Mouse (Mus musculus): ENCODE results near the gene Rars2. TPM values are rescaled to one million over a fixed set of nuclear protein-coding genes. Genes with fewer than 3 reads are reported as not detected.

Gene Rars2
- polyA plus RNA-seq, 1 experiment from 2014 or later = 67.5 TPM

DNA sequence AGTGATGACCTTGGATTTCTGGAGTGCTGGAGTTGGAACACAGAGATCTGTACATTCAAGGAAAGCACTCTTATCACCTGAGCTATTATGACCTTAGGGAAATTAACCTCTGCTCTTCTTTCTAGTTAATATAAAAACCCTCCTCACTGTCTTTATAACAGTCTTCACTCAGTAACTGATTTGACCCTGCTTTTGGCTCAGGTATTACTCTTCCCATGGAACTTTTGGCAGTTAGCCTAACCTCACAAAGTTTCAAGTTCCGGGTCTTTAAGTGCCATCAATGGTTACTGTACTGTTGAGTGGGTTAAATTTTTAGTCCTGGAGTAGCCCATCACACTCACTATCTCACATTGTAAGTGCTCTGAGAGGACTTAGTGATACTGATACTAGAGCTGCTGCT lies 15.2 kb downstream of the Rars2 start:
- H3K36me3 ChIP-seq (ENCODE audit: control insufficient read depth, insufficient read depth, low read length) = peaks cover 39% of the 10 kb centered on the region
- no peak overlapping the region for H3K4me3 ChIP-seq (ENCODE audit: low read depth, low read length)
- H3K9me3 ChIP-seq (ENCODE audit: control insufficient read depth, low read depth, low read length) = no peaks in the 10 kb centered on the region
- H3K9ac ChIP-seq (replicated peaks; ENCODE audit: low read depth, low read length) = no peak overlapping the region
- ATAC-seq (ENCODE audit: insufficient number of reproducible peaks, insufficient read depth, low FRiP score, low read depth) = no peak
- H3K4me2 ChIP-seq (replicated peaks; ENCODE audit: low read depth, low read length) = no peak overlapping the region
- 83% methylated on average over 1 of the region's 1 CpGs for WGBS
- H3K27ac ChIP-seq (ENCODE audit: low read length) = no peak overlapping the region
- no peaks in the 10 kb centered on the region for H3K27me3 ChIP-seq (ENCODE audit: control insufficient read depth, insufficient read depth, low read length)
- no peaks in the 10 kb centered on the region for H3K4me1 ChIP-seq (ENCODE audit: control insufficient read depth, insufficient read depth, low read length)

DNA sequence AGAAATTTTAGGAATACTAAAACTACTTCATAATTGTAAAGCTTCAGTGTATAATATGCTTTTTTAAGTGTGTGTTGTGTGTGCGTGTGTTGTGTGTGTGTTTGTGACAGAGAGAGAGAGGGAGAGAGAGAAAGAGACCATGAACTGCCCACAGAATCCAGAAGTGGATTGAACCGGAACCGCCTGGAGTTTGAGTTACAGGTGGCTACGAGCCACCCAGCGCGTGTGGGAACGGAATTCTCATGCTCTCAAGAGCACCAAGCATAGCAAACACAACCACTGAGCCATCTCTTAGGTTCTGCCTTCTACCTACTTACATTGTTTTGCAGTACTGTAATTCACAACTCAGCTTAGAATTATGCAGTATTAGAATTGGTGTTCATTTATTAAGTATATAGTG lies 19.4 kb downstream of the Rars2 start:
- H3K4me1 ChIP-seq (ENCODE audit: control insufficient read depth, insufficient read depth, low read length) = no peaks in the 10 kb centered on the region
- H3K4me2 ChIP-seq (replicated peaks; ENCODE audit: low read depth, low read length) = no peak overlapping the region
- H3K9me3 ChIP-seq (ENCODE audit: control insufficient read depth, low read depth, low read length) = no peaks in the 10 kb centered on the region
- no peak overlapping the region for H3K9ac ChIP-seq (replicated peaks; ENCODE audit: low read depth, low read length)
- H3K4me3 ChIP-seq (ENCODE audit: low read depth, low read length) = no peak overlapping the region
- no peak overlapping the region for H3K27ac ChIP-seq (ENCODE audit: low read length)
- ATAC-seq (ENCODE audit: insufficient number of reproducible peaks, insufficient read depth, low FRiP score, low read depth) = no peak
- peaks cover 29% of the 10 kb centered on the region for H3K36me3 ChIP-seq (ENCODE audit: control insufficient read depth, insufficient read depth, low read length)
- WGBS = 94% methylated on average over 7 of the region's 7 CpGs
- no peaks in the 10 kb centered on the region for H3K27me3 ChIP-seq (ENCODE audit: control insufficient read depth, insufficient read depth, low read length)

DNA sequence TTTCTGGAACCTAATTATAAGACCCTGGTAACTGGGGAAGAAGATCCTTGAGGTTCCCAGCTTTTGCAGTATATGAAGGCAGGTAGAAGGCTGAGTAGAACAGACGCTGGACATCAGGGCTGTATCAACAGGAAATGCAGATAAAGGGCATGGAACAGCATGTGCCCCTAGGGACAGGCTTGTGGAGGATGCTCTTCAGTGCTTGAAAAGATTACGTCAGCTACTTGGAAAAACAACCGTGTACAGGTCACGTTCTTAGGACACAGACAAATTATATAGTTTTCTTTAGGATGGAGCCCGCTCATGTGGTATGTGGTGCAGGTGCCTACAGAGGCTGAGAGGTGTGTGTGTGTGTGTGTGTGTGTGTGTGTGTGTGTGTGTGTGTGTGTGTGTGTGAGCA lies 21.3 kb downstream of the Rars2 start:
- no peak overlapping the region for H3K27ac ChIP-seq (ENCODE audit: low read length)
- H3K9ac ChIP-seq (replicated peaks; ENCODE audit: low read depth, low read length) = no peak overlapping the region
- H3K4me1 ChIP-seq (ENCODE audit: control insufficient read depth, insufficient read depth, low read length) = no peaks in the 10 kb centered on the region
- no peaks in the 10 kb centered on the region for H3K9me3 ChIP-seq (ENCODE audit: control insufficient read depth, low read depth, low read length)
- ATAC-seq (ENCODE audit: insufficient number of reproducible peaks, insufficient read depth, low FRiP score, low read depth) = no peak
- H3K27me3 ChIP-seq (ENCODE audit: control insufficient read depth, insufficient read depth, low read length) = no peaks in the 10 kb centered on the region
- WGBS = 81% methylated on average over 5 of the region's 5 CpGs
- no peak overlapping the region for H3K4me2 ChIP-seq (replicated peaks; ENCODE audit: low read depth, low read length)
- H3K36me3 ChIP-seq (ENCODE audit: control insufficient read depth, insufficient read depth, low read length) = peaks cover 22% of the 10 kb centered on the region
- H3K4me3 ChIP-seq (ENCODE audit: low read depth, low read length) = no peak overlapping the region

DNA sequence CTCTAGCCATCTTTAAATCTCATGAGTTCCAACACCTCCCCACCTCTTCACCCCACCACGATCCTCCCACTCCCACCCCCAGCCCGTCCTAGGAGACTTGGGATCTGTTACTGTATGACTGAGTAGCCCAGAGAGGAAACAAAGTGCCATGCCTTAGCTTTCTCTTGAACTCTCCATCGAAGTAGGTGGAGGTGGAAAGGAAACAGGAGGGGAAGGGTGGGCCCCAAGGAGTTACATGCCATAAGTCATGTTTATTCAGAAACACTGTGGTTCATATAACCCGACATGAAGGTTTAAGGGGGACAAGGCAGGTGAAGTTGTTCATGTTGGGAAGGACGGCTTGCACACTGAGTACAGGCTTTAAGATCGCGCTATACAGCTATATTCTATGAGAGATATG lies 22.6 kb downstream of the Rars2 start:
- no peak overlapping the region for H3K4me3 ChIP-seq (ENCODE audit: low read depth, low read length)
- H3K27ac ChIP-seq (ENCODE audit: low read length) = no peak overlapping the region
- ATAC-seq (ENCODE audit: insufficient number of reproducible peaks, insufficient read depth, low FRiP score, low read depth) = no peak
- H3K27me3 ChIP-seq (ENCODE audit: control insufficient read depth, insufficient read depth, low read length) = no peaks in the 10 kb centered on the region
- 84% methylated on average over 7 of the region's 7 CpGs for WGBS
- H3K4me1 ChIP-seq (ENCODE audit: control insufficient read depth, insufficient read depth, low read length) = no peaks in the 10 kb centered on the region
- H3K36me3 ChIP-seq (ENCODE audit: control insufficient read depth, insufficient read depth, low read length) = peaks cover 18% of the 10 kb centered on the region; the same call in 1 of the 2 replicates
- no peak overlapping the region for H3K4me2 ChIP-seq (replicated peaks; ENCODE audit: low read depth, low read length)
- H3K9me3 ChIP-seq (ENCODE audit: control insufficient read depth, low read depth, low read length) = no peaks in the 10 kb centered on the region
- no peak overlapping the region for H3K9ac ChIP-seq (replicated peaks; ENCODE audit: low read depth, low read length)

DNA sequence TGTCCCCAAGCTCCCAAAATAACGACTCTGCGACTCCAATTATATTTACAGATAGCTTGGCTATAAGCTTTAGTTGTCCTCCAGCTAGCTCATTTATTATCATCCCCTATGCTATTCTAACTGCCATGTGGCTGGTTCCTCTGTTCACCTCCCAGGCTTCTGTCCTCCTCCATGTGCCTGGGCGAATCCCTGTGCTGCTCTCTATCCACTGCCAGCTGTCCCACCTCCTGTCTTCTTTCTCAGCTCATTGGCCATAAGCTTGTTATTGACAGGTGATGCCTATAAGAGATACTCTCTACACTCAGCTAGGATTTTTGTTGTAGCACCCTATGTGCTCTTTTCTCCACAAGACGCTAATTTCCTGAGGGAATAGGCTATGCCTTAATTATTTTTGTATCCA lies 23.1 kb downstream of the Rars2 start:
- no peak for ATAC-seq (ENCODE audit: insufficient number of reproducible peaks, insufficient read depth, low FRiP score, low read depth)

DNA sequence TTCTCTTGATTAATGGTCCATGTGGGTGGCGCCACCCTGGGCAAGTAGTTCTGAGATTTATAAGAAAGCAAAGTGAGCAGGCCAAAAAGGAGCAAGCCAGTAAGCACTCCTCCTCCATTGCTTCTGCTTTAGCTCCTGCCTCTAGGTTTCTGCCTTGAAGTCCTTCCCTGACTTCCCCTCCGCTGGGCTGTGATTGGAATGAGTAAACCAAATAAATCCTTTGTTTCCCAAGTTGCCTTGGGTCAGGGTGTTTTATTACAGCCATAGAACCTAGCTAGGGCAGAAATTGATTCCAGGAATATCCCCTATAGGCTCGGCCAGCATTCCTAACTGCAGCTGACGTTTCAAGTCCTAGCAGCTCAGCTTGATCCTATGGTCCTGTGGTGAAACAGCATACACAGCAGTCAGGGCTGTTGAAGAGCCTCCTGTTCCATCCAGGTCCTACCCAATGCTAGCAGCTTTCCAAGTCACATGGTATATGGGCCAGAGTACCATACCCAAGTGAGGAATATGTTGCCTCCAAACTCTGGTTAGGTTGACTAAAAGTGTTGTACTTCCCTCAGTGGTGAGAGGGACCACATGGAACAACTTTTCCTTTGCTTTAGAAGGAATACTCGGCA lies 25.1 kb downstream of the Rars2 start:
- Histone ChIP-seq H3K4me1 (ENCODE audit: control insufficient read depth, insufficient read depth, low read length) (no peaks in the 10 kb centered on the region), H3K27ac (ENCODE audit: low read length) (no peak overlapping the region), H3K4me3 (ENCODE audit: low read depth, low read length) (no peak overlapping the region), H3K9me3 (ENCODE audit: control insufficient read depth, low read depth, low read length) (no peaks in the 10 kb centered on the region), H3K36me3 (ENCODE audit: control insufficient read depth, insufficient read depth, low read length) (peaks cover 8% of the 10 kb centered on the region; the same call in 1 of the 2 replicates), H3K4me2 (replicated peaks; ENCODE audit: low read depth, low read length) (no peak overlapping the region), H3K27me3 (ENCODE audit: control insufficient read depth, insufficient read depth, low read length) (no peaks in the 10 kb centered on the region), H3K9ac (replicated peaks; ENCODE audit: low read depth, low read length) (no peak overlapping the region)
- 74% methylated on average over 5 of the region's 5 CpGs for WGBS
- ATAC-seq (ENCODE audit: insufficient number of reproducible peaks, insufficient read depth, low FRiP score, low read depth) = no peak

More for the DNA sequence above, 23.1 kb downstream of the Rars2 start:
- H3K36me3 ChIP-seq (ENCODE audit: control insufficient read depth, insufficient read depth, low read length) = peaks cover 14% of the 10 kb centered on the region; the same call in 1 of the 2 replicates
- no peak overlapping the region for H3K27ac ChIP-seq (ENCODE audit: low read length)
- H3K4me3 ChIP-seq (ENCODE audit: low read depth, low read length) = no peak overlapping the region
- H3K9me3 ChIP-seq (ENCODE audit: control insufficient read depth, low read depth, low read length) = no peaks in the 10 kb centered on the region
- H3K4me1 ChIP-seq (ENCODE audit: control insufficient read depth, insufficient read depth, low read length) = no peaks in the 10 kb centered on the region
- H3K9ac ChIP-seq (replicated peaks; ENCODE audit: low read depth, low read length) = no peak overlapping the region
- H3K4me2 ChIP-seq (replicated peaks; ENCODE audit: low read depth, low read length) = no peak overlapping the region
- 78% methylated on average over 4 of the region's 4 CpGs for WGBS
- H3K27me3 ChIP-seq (ENCODE audit: control insufficient read depth, insufficient read depth, low read length) = no peaks in the 10 kb centered on the region

DNA sequence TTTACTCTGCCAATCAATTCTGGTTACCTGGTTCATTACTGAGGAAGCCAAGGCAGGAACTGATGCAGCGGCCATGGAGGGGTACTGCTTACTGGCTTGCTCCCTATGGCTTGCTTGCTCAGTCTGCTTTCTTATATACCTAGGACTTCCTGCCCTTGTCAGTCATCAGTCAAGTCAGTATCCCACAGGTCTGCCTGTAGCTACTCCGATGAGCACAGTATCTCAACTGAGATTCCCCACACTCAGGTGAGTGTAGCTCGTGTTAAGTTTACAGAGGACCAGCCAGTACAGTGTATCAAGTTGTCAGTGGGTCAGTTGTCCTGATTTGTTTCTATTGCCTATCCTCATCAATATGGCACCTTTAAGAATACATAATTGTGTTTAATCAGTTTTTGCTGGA lies 26.0 kb downstream of the Rars2 start:
- 94% methylated on average over 3 of the region's 3 CpGs for WGBS
- H3K27ac ChIP-seq (ENCODE audit: low read length) = no peak overlapping the region
- H3K27me3 ChIP-seq (ENCODE audit: control insufficient read depth, insufficient read depth, low read length) = no peaks in the 10 kb centered on the region
- no peak overlapping the region for H3K9ac ChIP-seq (replicated peaks; ENCODE audit: low read depth, low read length)
- no peaks in the 10 kb centered on the region for H3K9me3 ChIP-seq (ENCODE audit: control insufficient read depth, low read depth, low read length)
- H3K4me3 ChIP-seq (ENCODE audit: low read depth, low read length) = no peak overlapping the region
- no peak for ATAC-seq (ENCODE audit: insufficient number of reproducible peaks, insufficient read depth, low FRiP score, low read depth)
- no peaks in the 10 kb centered on the region for H3K4me1 ChIP-seq (ENCODE audit: control insufficient read depth, insufficient read depth, low read length)
- no peak overlapping the region for H3K4me2 ChIP-seq (replicated peaks; ENCODE audit: low read depth, low read length)
- peaks cover 8% of the 10 kb centered on the region for H3K36me3 ChIP-seq (ENCODE audit: control insufficient read depth, insufficient read depth, low read length)

DNA sequence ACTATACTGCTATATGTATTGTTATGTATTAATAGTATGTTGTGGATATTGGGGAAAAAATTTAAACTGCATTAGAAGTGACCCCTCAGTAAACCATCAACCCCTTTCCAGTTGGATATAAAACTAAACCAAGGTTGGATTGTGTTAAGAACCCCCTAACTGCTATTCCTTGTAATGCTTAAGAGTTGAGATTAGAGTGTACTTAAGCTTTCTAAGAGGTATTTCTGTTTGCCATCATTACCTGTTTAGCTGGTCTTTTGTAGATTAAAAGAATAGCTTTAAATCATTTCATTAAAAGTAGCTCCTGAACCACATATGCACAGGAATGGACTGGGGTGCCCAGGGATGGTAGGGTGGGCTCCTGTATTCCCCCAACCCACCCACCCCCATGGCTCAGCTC lies 30.0 kb downstream of the Rars2 start:
- ATAC-seq (ENCODE audit: insufficient number of reproducible peaks, insufficient read depth, low FRiP score, low read depth) = no peak
- Histone ChIP-seq H3K4me1 (ENCODE audit: control insufficient read depth, insufficient read depth, low read length) (no peaks in the 10 kb centered on the region), H3K27me3 (ENCODE audit: control insufficient read depth, insufficient read depth, low read length) (no peaks in the 10 kb centered on the region), H3K9ac (replicated peaks; ENCODE audit: low read depth, low read length) (no peak overlapping the region), H3K27ac (ENCODE audit: low read length) (no peak overlapping the region), H3K4me2 (replicated peaks; ENCODE audit: low read depth, low read length) (no peak overlapping the region), H3K4me3 (ENCODE audit: low read depth, low read length) (no peak overlapping the region), H3K9me3 (ENCODE audit: control insufficient read depth, low read depth, low read length) (no peaks in the 10 kb centered on the region), H3K36me3 (ENCODE audit: control insufficient read depth, insufficient read depth, low read length) (peaks cover 21% of the 10 kb centered on the region)

DNA sequence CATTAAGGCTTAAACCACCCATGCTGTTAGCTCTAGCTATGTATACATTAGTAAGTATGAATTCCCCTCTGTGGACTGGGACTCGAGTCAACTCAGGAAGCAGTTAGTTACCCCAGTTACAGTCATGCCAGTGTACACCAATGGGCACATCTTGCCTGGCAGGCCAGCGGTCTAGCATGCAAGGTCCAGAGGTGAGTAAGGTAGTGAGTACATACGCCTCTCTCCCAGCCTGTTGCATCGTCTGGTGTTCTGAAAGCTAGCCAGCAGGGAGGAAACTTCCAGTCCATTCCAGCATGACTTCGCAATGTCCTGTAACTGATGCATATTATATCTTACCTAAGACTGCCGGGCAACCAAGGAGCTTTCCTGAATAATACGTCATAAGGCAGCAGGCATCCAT lies 38.4 kb downstream of the Rars2 start:
- Histone ChIP-seq H3K9me3 (ENCODE audit: control insufficient read depth, low read depth, low read length) (no peaks in the 10 kb centered on the region), H3K4me3 (ENCODE audit: low read depth, low read length) (no peak overlapping the region), H3K36me3 (ENCODE audit: control insufficient read depth, insufficient read depth, low read length) (peaks cover 28% of the 10 kb centered on the region), H3K4me1 (ENCODE audit: control insufficient read depth, insufficient read depth, low read length) (no peaks in the 10 kb centered on the region), H3K27me3 (ENCODE audit: control insufficient read depth, insufficient read depth, low read length) (no peaks in the 10 kb centered on the region), H3K4me2 (replicated peaks; ENCODE audit: low read depth, low read length) (no peak overlapping the region), H3K27ac (ENCODE audit: low read length) (no peak overlapping the region), H3K9ac (replicated peaks; ENCODE audit: low read depth, low read length) (no peak overlapping the region)
- no peak for ATAC-seq (ENCODE audit: insufficient number of reproducible peaks, insufficient read depth, low FRiP score, low read depth)
- WGBS = 87% methylated on average over 7 of the region's 7 CpGs

Measured in stomach, embryonic 14.5 days (tissue).